Mouse (Mus musculus): ENCODE results near the gene Ulk4.

Ulk4 gene

GRCm38 (mm10) chr9:121185796-121186195 lies 91.2 kb downstream of the Ulk4 start:
- DNase-seq, result no peak

DNA sequence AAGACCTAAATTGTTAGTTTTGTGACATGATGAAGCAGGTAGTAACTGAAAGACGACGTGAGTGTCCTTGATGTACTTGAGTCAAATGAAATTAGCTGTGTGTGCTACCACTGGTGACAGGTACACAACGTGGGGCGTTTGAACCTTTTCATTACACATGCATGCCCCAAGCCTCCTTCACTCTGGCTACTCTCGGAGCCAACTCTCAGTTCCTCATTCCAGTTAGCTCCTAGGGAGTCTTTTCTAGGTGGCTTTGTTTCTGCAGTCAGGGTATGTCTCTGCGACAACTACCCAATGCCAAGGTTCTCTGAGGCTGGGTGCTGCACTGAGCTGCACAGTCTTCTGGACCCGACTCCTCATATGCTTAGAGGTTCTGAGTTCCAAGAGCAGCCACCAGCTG lies 100.6 kb downstream of the Ulk4 start:
- DNase-seq, result no peak

DNA sequence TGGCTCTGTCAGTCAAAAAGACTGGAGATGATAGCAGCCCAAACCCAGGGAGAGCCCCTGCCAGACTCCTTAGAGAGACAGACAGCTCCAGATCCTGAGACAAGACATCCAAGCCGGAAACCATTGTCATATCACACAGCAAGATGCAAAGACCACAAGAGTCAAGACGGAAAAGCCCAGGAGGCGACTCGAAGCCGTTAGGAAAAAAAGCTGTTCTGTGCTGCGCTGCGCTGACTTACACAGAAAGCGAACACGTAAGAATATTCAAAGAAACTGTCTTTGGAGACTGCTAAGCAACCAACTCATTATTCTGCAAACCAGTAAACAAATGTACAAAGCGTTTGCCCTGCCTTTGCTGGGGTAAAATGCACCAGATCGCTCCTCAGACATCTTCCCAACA lies 101.8 kb downstream of the Ulk4 start:
- no peak for DNase-seq

GRCm38 (mm10) chr9:121172123-121172522 lies 104.9 kb downstream of the Ulk4 start:
- DNase-seq, result no peak

DNA sequence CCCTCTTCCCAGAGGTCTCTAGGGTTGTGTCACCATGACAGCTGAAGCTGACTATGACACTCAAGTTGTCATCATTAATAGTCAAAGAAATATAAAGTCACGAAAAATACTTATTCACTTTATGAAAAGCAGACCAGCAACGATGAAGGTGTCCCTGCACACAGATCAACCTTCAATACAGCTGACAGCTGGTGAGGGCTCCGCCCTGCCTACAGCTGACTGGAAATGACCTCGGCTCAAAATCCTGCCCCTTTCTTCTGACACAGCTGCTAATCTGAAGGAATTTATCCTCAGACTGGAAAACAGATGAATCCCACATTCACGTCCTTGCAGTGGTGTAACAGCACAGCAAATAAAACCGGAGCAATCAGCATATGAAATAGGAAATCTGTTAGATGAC lies 105.4 kb downstream of the Ulk4 start:
- DNase-seq, result no peak

- DNase-seq, result no peak
Observed at GRCm38 (mm10) chr9:121164607-121165006, 112.4 kb downstream of the Ulk4 start.

GRCm38 (mm10) chr9:121162789-121163188 lies 114.2 kb downstream of the Ulk4 start:
- DNase-seq, result peak; percentile 59

- no peak for DNase-seq
Observed at GRCm38 (mm10) chr9:121161818-121162565, 115.0 kb downstream of the Ulk4 start.

DNA sequence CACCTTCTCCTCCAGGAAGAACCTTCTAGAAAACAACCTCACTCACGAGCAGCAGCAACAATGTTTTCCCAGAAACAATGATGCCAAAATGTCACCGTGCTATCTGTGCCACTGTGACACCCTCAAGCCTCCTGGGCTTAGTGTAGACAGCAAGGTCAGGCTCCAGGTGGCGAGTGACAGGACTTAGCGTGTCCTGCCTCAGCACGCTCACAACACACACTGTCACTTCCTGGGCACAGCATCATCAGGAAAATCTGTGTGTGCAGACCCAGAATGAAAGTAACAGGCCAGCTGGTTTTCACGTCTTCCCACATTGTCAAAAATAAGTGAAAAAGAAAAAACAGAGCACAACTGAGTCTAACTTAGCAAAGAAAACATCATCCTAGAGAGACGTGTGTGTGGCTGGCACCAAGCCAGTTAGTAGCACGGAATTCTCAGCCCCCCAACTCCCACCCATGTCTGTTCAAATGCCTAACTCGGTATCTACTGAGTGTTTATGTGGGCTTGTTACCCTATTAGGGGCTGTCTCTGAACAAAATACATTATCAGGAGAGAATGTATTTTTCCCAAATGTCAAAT lies 120.7 kb downstream of the Ulk4 start:
- DNase-seq, result no peak

DNA sequence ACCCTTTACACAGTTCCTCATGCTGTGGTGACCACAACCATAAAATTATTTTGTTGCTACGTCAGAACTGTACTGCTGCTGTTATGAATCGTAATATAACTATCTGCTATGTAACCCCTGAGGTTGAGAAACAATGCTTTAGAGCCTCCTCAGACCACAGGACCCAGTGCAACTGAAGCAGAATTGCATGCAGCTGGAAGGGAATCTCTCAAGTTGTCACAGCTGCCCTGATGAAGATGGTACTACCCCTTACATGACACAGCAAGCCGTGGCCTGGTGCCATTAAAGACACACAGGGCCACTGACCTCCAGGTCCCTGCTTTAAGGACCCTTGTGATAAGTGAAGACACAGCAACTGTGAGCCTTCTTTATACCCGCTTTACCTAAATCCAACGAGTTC lies 123.7 kb downstream of the Ulk4 start:
- no peak for DNase-seq

DNA sequence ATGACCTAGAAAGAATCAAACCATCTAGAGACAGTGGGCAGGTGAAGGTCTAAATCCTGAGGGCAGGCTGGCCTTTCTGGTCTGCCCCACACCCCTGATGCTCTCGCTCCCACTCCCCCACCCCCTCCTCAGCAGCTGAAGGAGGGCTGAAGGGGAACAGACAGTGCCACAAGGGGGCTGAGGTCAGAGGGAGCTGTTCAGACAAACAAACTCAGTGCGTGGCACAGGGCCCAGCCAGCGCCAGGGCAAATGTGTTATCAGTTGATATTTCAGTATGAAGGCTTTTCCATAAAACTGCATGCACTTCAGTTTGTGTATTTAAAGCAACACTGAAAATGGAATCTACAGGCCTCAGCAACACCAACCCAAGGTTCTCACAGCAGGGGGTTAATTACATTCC lies 128.4 kb downstream of the Ulk4 start:
- peak; percentile 47 for DNase-seq

- no peak for DNase-seq
Observed at GRCm38 (mm10) chr9:121143208-121143607, 133.8 kb downstream of the Ulk4 start.

DNA sequence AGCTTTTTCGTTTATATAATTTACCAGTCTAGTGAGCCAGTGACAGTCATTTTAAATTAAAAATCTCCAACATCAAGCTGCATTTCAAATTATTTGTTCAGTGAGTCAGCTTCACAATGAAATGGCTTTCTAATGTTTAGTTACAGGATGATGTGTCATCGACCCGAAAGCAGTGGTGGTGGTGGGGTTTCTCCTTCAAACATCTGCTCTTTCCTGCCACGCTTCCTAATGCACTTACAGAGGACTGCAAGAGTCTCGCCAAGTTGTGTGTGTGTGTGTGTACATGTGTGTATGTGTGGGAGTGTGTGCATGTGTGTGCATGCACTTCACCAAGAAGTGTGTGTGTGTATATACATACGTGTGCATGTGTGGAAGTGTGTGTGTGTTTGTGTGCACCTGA lies 144.4 kb downstream of the Ulk4 start:
- no peak for DNase-seq

- DNase-seq, result no peak
Observed at GRCm38 (mm10) chr9:121129533-121129932, 147.5 kb downstream of the Ulk4 start.

GRCm38 (mm10) chr9:121128934-121129333 lies 148.1 kb downstream of the Ulk4 start:
- no peak for DNase-seq

DNA sequence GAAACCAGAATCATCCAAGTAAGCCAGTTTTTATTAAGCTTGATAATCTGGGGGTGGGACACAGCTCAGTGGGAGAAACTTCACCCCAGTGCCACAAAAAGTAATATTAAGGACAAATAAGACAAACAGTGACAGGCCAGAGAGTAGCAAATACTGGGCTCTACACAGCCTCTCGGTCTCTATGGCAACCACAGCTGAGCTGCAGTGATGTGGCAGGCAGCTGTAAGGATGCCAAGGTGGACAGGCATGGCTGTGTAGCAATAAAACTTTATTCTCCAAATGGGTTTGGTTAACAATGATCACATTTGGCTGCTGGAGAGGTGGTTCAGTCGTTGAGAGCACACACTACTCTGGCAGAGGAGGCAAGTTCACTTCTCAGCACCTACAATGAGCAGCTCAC lies 150.0 kb downstream of the Ulk4 start:
- DNase-seq, result peak; percentile 37

DNA sequence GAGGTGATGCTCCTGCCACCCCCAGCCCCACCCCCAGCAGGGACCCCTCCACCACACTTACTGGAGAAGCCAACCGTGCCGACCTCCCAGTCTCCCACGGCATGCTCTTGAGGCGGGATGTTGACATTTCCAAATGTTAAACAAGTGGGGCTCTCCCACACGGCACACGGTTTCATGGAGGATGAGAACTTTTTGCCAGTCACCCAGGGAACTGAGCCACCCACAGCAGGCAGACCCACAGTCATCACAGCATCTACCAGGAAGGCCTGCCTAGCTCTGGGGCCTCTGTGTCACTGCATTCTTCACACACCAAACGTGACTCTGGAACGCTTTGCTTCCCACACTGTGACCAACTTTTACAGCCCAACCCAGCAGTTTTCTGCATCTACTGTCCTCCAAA lies 152.3 kb downstream of the Ulk4 start:
- DNase-seq, result no peak

DNA sequence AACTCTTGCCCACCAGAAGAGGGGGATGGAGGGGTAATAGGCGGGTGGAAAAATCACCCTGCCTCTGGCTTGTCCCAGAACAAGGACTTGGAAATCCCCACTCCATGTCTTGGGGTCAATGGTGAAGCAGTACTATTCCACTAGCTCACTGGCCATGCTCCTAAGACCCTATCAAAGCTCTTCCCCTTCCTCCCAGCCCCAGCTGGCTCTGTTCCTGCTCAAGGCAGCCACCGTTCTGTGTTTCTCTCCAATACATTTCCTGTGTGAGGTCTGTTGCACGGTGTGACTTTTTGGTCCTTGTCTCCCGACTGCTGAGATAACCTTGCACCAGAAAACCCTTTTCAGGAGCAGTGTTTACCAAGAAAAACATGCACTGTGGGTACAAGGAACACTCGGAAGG lies 155.0 kb downstream of the Ulk4 start:
- no peak for DNase-seq

GRCm38 (mm10) chr9:121117936-121118335 lies 159.1 kb downstream of the Ulk4 start:
- DNase-seq, result no peak

DNA sequence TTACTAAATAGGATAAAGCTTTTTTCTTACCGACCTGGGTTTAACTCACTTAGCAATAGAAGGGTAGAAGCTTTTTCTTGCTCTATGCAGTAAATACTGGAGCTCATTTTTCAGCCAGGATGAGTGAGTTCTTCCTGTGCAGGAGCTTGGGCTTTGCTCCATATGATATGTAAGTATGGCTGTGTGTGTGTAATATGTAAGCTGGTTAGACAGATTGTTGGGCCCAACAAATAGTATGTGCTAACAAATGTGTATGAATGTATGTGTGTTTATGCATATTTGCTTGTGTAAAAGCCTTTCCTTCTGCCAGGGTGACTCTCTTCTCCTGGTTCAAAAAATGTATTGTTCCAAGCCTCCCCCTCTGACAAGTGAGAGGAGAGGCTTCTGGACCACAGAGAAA lies 164.9 kb downstream of the Ulk4 start:
- DNase-seq, result no peak

DNA sequence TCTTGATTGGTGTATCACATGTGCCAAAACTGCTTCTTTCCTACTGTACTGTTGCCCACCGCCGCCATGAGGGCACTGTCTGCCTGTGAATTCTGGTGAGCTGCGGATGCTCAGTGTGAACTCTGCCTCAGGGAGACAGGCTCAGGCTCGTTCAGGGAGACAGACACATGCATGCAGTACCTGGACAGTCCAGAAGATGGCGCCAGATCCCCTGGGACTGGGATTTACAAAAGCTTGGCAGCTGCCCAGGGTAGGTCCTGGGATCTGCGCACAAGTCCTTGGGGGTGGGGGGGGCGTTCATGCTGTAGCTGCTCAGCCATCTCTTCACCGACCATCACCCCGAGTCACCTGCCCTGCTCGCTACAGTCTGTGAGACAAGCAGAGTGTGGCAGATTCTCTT lies 168.9 kb downstream of the Ulk4 start:
- DNase-seq, result peak; percentile 91

DNA sequence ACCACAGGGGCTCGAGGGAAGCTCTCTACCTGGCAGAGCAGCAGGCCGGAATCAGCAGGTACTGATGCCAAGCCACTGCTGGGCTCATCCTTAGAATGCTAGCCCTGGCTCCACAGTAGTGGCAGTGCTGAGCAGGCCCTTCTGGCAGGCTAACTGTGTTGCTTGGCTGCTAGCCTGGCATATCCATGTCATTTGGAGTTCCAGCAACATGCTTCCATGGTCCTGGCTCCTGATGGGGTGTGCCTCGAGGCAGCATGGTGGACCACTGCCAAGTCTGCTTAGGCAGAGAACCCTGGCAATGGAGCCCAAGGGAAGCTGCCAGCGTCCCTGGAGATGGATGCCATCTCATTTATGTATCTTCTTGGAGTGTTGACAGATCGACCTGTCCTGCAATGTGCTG lies 169.4 kb downstream of the Ulk4 start:
- DNase-seq, result no peak

- DNase-seq, result no peak
Observed at GRCm38 (mm10) chr9:121107101-121107500, 169.9 kb downstream of the Ulk4 start.

DNA sequence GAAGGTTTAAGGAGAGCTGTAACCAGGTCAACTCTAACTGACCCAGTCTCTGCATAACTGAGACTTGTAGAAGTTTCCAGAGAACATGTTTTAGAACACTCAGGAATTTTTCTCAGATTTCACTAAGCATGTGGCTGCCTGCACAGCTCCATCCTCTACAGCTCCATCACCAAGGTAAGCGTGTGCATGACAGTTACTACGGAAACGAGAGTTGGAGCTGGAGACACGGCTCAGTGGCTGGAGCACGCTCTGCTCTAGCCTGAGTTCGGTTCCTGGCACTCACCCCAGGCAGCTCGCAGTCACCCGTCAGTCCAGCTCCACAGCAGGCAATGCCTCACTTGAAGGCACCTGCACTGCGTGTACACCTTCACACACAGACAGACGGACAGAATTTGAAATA lies 175.5 kb downstream of the Ulk4 start:
- no peak for DNase-seq

GRCm38 (mm10) chr9:121099453-121099852 lies 177.5 kb downstream of the Ulk4 start:
- no peak for DNase-seq

All from retina, postnatal 1 day (tissue).